Mouse (Mus musculus): ENCODE measurements around the gene Cldn20.

Gene Cldn20

GRCm38 (mm10) chr17:3562405-3562804 lies 30.1 kb downstream of the Cldn20 start:
- H3K9me3 ChIP-seq (ENCODE audit: low read length) = no peaks in the 10 kb centered on the region; the same call in 1 of the 2 replicates
- peaks cover 8% of the 10 kb centered on the region for H3K4me1 ChIP-seq (replicated peaks; ENCODE audit: low read depth, low read length)
- H3K27me3 ChIP-seq (ENCODE audit: insufficient read depth, low read length) = no peaks in the 10 kb centered on the region
- TF ChIP-seq POU5F1 (IDR thresholded peaks at IDR 0.05; ENCODE audit: borderline replicate concordance, low read length) (no peak), CTCF (conservative IDR thresholded peaks at IDR 0.05; ENCODE audit: low read length) (peak; percentile 62)
- no peaks in the 10 kb centered on the region for H3K36me3 ChIP-seq (ENCODE audit: insufficient read depth, low read length)
- no peak overlapping the region for H3K4me3 ChIP-seq (replicated peaks; ENCODE audit: low read length)

- Histone ChIP-seq H3K27me3 (ENCODE audit: insufficient read depth, low read length) (no peaks in the 10 kb centered on the region), H3K4me1 (replicated peaks; ENCODE audit: low read depth, low read length) (peaks cover 11% of the 10 kb centered on the region), H3K9me3 (ENCODE audit: low read length) (no peaks in the 10 kb centered on the region), H3K4me3 (replicated peaks; ENCODE audit: low read length) (no peak overlapping the region), H3K36me3 (ENCODE audit: insufficient read depth, low read length) (no peaks in the 10 kb centered on the region)
- TF ChIP-seq CTCF (conservative IDR thresholded peaks at IDR 0.05; ENCODE audit: low read length) = peak; percentile 83
- TF ChIP-seq NANOG (IDR thresholded peaks at IDR 0.05; ENCODE audit: borderline replicate concordance, low read length) = no peak
Measured at GRCm38 (mm10) chr17:3570876-3571275, 38.5 kb downstream of the Cldn20 start.

All from E14TG2a.4 (cell line).